Mouse (Mus musculus) E14TG2a.4 (cell line): ENCODE measurements around the gene Fst.

Experiments
- CTCF ChIP-seq: conservative IDR thresholded peaks from 2 replicates; pipeline ENCODE4 v1.5.1; 2014; ENCODE audit warnings: low read length
- NANOG ChIP-seq: IDR thresholded peaks from 2 replicates; pipeline ENCODE4 v1.6.1; 2014; ENCODE audit warnings: borderline replicate concordance, low read length, mixed read lengths

- TF ChIP-seq CTCF (no peak), NANOG (no peak)
Measured at GRCm38 (mm10) chr13:114405100-114405715, 53.5 kb downstream of the Fst start.
